Mouse (Mus musculus) forebrain, embryonic 15.5 days (tissue): Measurements from ENCODE around the gene Cabp4. TPM values are rescaled to one million over a fixed set of nuclear protein-coding genes. Genes with fewer than 3 reads are reported as not detected.

ENCODE experiments used
- ATAC-seq: fragments of 200-750 bp; cut with Nextera tagmentation; replicated peaks from 2 replicates; pipeline ENCODE4 v1.8.0; 2017; ENCODE audit warnings: mild to moderate bottlenecking, moderate TSS enrichment, moderate library complexity
- H3K27ac ChIP-seq: fragments of 300-500 bp; sonication (generic); replicated peaks from 2 replicates; pipeline ENCODE4 v1.5.1; 2015; ENCODE audit warnings: mild to moderate bottlenecking, inconsistent platforms
- H3K27me3 ChIP-seq: fragments of 300-500 bp; sonication (generic); 2 replicates; pipeline ENCODE4 v1.6.1; 2015; ENCODE audit warnings: inconsistent platforms
- H3K36me3 ChIP-seq: fragments of 300-500 bp; sonication (generic); 2 replicates; pipeline ENCODE4 v1.6.1; 2015; ENCODE audit warnings: mild to moderate bottlenecking, inconsistent platforms
- H3K4me1 ChIP-seq: fragments of 300-500 bp; sonication (generic); 2 replicates; pipeline ENCODE4 v1.6.1; 2015; ENCODE audit warnings: inconsistent platforms
- H3K4me2 ChIP-seq: fragments of 300-500 bp; sonication (generic); replicated peaks from 2 replicates; pipeline ENCODE4 v1.6.1; 2015; ENCODE audit warnings: mild to moderate bottlenecking, inconsistent platforms
- H3K4me3 ChIP-seq: fragments of 300-500 bp; sonication (generic); 2 replicates; pipeline ENCODE4 v1.5.1; 2015; ENCODE audit warnings: mild to moderate bottlenecking, inconsistent platforms
- H3K9ac ChIP-seq: fragments of 300-500 bp; sonication (generic); replicated peaks from 2 replicates; pipeline ENCODE4 v1.6.1; 2015; ENCODE audit warnings: mild to moderate bottlenecking, inconsistent platforms
- H3K9me3 ChIP-seq: fragments of 300-500 bp; sonication (generic); 2 replicates; pipeline ENCODE4 v1.6.1; 2016; ENCODE audit warnings: inconsistent platforms
- WGBS: fragments of 180-500 bp; shearing (Covaris S2); methylation state at CpG from one replicate; pipeline ENCODE4 v1.1.7; 2015; ENCODE audit warnings: mixed read lengths; 5-methylcytosine and 5-hydroxymethylcytosine counted together
- polyA plus RNA-seq: library from polyadenylated mRNA; unstranded; fragments of >200 nt; fragmentation: Nextera tagmentation; extraction: Ambion mirVana; gene quantifications from 2 replicates; pipeline ENCODE4 v1.2.1, GENCODE M21; 2015

The Cabp4 gene
- polyA plus RNA-seq, 1 experiment from 2014 or later, result 0.15 TPM

DNA sequence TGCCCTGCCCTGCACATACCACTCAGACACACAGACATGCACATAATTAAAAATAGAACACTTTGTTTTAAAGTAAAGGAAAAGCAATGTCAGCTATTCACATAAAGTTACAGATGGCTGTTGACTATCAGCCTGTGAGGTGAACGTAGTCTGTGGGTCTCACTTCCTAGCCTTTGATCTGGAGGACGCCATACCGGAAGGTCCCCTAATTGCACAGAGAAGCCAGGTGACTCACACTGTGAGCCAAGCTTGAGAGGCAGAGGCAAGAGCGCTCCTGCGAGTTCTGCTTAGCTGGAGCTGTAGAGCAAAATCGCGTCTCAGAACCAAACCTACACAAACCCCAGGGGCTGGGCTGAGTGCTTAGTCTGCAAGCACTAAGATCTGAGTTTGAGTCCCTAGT lies 50.1 kb downstream of the Cabp4 start:
- Histone ChIP-seq H3K27me3 (no peaks in the 10 kb centered on the region), H3K4me2 (no peak overlapping the region), H3K9ac (no peak overlapping the region), H3K4me3 (no peak overlapping the region), H3K9me3 (no peaks in the 10 kb centered on the region), H3K27ac (no peak overlapping the region), H3K36me3 (no peaks in the 10 kb centered on the region), H3K4me1 (peaks cover 18% of the 10 kb centered on the region)
- ATAC-seq, result no peak
- 79% methylated on average over 7 of the region's 7 CpGs for WGBS

DNA sequence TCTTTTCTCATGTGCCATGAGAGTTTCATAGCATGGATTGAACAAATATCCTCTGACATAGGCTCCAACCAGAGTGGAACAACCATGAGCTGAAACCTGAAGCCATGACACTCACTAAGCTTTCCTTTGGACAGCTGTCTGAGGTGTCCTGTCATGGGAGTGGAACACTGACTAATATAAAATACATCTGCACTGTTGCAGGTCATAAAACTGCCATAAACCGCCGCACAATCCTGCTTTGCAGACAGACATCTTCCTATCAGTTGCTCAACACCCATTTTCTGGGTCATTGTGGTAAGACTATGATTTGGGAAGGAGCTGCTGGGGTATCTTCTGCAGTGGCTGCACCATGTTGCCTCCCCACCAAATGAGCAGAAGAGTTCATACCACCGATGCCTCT lies 51.1 kb downstream of the Cabp4 start:
- no peak overlapping the region for H3K4me2 ChIP-seq
- no peak for ATAC-seq
- no peaks in the 10 kb centered on the region for H3K27me3 ChIP-seq
- no peak overlapping the region for H3K27ac ChIP-seq
- H3K4me1 ChIP-seq, result peaks cover 14% of the 10 kb centered on the region
- WGBS, result 89% methylated on average over 3 of the region's 3 CpGs
- no peaks in the 10 kb centered on the region for H3K9me3 ChIP-seq
- H3K4me3 ChIP-seq, result no peak overlapping the region
- no peak overlapping the region for H3K9ac ChIP-seq
- H3K36me3 ChIP-seq, result no peaks in the 10 kb centered on the region

DNA sequence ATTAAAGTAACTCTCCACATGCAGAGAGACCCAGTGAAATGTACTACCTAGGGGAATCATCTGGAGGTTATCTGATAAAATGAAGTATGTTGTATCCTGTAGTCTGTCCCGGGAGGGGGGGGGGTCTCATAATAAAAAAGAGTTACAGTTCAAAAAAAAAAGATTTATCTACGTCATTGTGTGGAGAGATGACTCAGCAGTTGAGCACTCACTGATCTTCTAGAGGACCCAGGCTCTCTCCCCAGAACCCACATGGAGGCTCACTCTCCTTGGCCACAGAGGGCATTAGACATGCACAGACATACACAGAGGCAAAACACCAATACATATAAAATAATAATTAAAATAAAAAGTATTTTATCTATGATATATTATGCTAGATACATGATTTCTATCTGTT lies 52.5 kb downstream of the Cabp4 start:
- H3K36me3 ChIP-seq, result no peaks in the 10 kb centered on the region
- peaks cover 7% of the 10 kb centered on the region for H3K4me1 ChIP-seq
- H3K9me3 ChIP-seq, result no peaks in the 10 kb centered on the region
- no peak overlapping the region for H3K4me2 ChIP-seq
- 72% methylated on average over 2 of the region's 2 CpGs for WGBS
- H3K4me3 ChIP-seq, result no peak overlapping the region
- no peak overlapping the region for H3K9ac ChIP-seq
- no peak for ATAC-seq
- H3K27me3 ChIP-seq, result no peaks in the 10 kb centered on the region
- no peak overlapping the region for H3K27ac ChIP-seq

DNA sequence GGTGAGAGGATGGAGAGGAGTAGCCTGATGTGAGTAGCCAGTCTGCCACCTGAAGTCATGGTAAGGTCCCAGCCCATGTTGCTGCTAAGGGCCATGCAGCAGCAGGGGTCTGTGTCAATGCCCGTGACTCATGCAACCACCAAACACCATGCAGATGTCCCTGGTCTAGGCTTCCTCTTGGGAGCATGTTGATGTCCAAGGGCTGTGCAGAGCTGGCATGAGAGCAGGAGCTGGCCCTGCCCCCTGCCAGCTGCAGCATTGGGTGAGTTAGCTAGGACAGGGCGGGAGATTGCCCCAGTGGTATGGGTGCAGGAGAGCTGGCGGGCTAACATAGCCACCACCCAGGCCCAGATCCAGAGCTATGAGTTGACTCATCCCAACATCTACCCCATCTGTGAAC lies 53.4 kb downstream of the Cabp4 start:
- H3K27ac ChIP-seq, result no peak overlapping the region
- no peak overlapping the region for H3K4me2 ChIP-seq
- no peaks in the 10 kb centered on the region for H3K4me1 ChIP-seq
- H3K27me3 ChIP-seq, result no peaks in the 10 kb centered on the region
- WGBS, result 95% methylated on average over 3 of the region's 3 CpGs
- no peak overlapping the region for H3K4me3 ChIP-seq
- no peaks in the 10 kb centered on the region for H3K9me3 ChIP-seq
- no peak overlapping the region for H3K9ac ChIP-seq
- no peak for ATAC-seq
- H3K36me3 ChIP-seq, result no peaks in the 10 kb centered on the region

DNA sequence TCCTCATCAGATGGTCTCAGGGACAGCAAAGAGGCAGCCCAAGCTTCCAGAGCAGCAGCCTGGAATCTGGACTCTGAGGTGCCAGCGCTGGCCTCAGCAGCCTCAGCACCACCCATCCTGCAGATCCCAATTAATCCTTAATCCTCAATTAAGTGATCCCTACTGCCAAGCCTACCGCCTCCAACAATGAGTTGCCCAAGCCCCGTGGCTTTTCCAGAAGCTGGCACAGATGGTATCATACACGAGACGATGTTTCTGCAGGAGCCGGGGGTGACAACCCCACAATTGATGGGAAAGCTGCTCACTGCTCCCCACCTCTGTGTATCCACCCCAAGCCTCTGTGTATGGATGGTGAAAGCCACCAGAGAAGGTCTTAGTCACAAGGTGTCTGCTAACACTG lies 54.7 kb downstream of the Cabp4 start:
- 33% methylated on average over 6 of the region's 6 CpGs for WGBS
- H3K9me3 ChIP-seq, result no peaks in the 10 kb centered on the region
- no peak overlapping the region for H3K9ac ChIP-seq
- H3K27ac ChIP-seq, result no peak overlapping the region
- no peaks in the 10 kb centered on the region for H3K27me3 ChIP-seq
- ATAC-seq, result no peak
- no peak overlapping the region for H3K4me2 ChIP-seq
- no peak overlapping the region for H3K4me3 ChIP-seq
- no peaks in the 10 kb centered on the region for H3K4me1 ChIP-seq
- no peaks in the 10 kb centered on the region for H3K36me3 ChIP-seq

DNA sequence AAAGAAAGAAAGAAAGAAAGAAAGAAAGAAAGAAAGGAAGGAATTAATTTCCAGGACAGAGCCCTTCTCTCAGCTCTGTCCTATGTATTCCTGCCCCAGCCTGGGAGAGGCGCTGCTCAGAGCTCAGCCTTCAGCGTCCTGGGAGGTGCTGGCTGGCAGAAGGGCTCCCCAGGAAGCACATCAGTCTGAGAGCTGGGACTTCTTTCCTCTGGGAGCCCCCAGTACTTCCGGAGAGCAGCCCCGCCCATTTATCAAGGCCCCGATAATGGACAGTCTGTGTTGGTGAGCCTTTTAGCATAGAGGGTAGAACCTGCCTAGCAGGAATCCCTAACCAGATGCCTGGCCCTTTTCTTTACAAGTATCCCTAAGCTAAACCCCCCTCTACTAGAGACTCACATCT lies 55.7 kb downstream of the Cabp4 start:
- ATAC-seq, result no peak
- 65% methylated on average over 5 of the region's 5 CpGs for WGBS
- no peaks in the 10 kb centered on the region for H3K36me3 ChIP-seq
- H3K27ac ChIP-seq, result no peak overlapping the region
- no peaks in the 10 kb centered on the region for H3K4me1 ChIP-seq
- no peaks in the 10 kb centered on the region for H3K27me3 ChIP-seq
- H3K9ac ChIP-seq, result no peak overlapping the region
- no peak overlapping the region for H3K4me3 ChIP-seq
- no peaks in the 10 kb centered on the region for H3K9me3 ChIP-seq
- no peak overlapping the region for H3K4me2 ChIP-seq

DNA sequence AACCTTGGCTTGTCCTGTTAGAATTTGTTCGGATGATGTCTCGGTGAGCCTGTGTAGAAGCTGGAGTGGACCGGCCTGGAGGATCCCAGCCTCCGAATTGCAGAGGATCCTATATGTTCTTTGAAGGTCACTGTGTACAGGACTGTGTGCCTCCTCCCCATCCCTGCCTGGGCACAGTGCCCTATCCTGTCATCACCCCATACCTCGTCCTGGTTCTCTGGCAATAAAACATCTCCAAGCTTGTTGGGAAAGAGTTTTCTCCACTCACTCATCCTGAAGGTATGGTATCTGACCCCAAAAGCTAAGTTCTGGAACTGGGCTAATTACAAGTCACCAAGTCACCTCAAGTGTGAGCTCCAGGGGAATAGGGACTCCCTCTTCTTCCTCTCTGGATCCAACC lies 56.7 kb downstream of the Cabp4 start:
- WGBS, result 91% methylated on average over 5 of the region's 5 CpGs
- H3K27me3 ChIP-seq, result no peaks in the 10 kb centered on the region
- H3K4me3 ChIP-seq, result no peak overlapping the region
- no peak overlapping the region for H3K9ac ChIP-seq
- H3K4me1 ChIP-seq, result no peaks in the 10 kb centered on the region
- H3K27ac ChIP-seq, result no peak overlapping the region
- no peaks in the 10 kb centered on the region for H3K9me3 ChIP-seq
- no peak for ATAC-seq
- H3K4me2 ChIP-seq, result no peak overlapping the region
- H3K36me3 ChIP-seq, result no peaks in the 10 kb centered on the region

DNA sequence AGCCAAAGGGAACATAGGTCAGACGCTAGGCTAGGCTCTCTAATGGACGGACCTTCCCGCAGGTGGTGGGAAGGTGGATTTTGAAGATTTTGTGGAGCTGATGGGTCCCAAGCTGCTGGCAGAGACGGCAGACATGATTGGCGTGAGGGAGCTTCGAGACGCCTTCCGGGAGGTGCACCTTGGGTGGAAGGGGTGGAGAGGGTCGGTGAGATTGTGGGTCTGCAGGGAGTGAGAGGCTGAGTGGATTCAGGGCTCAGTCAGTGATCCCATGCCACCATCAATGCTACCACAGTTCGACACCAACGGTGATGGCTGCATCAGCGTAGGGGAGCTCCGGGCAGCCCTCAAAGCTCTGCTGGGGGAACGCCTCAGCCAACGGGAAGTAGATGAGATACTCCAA lies 57.7 kb downstream of the Cabp4 start:
- 96% methylated on average over 15 of the region's 15 CpGs for WGBS
- Histone ChIP-seq H3K4me2 (no peak overlapping the region), H3K27ac (no peak overlapping the region), H3K9me3 (no peaks in the 10 kb centered on the region), H3K27me3 (no peaks in the 10 kb centered on the region), H3K36me3 (no peaks in the 10 kb centered on the region), H3K4me1 (no peaks in the 10 kb centered on the region), H3K9ac (no peak overlapping the region), H3K4me3 (no peak overlapping the region)
- no peak for ATAC-seq

Other genes starting within 250 kb of the Cabp4 start
- gene Tcirg1, start 236.9 kb downstream of the Cabp4 start, polyA plus RNA-seq, result 11.9 and 13.3 TPM in 2 replicates
- gene Ndufs8, start 231.3 kb downstream of the Cabp4 start, polyA plus RNA-seq, result 195 and 201 TPM in 2 replicates
- gene Aldh3b1, start 214.2 kb downstream of the Cabp4 start, polyA plus RNA-seq, result 1.5 and 1.8 TPM in 2 replicates
- 6.6 and 6.9 TPM in 2 replicates for gene Unc93b1, start 208.8 kb downstream of the Cabp4 start, polyA plus RNA-seq
- not detected in 2 replicates for gene Aldh3b3, start 185.4 kb downstream of the Cabp4 start, polyA plus RNA-seq
- 0.22 and 0.28 TPM in 2 replicates for gene Aldh3b2, start 171.7 kb downstream of the Cabp4 start, polyA plus RNA-seq
- gene Acy3, start 157.5 kb downstream of the Cabp4 start, polyA plus RNA-seq, result 1.3 and 1.4 TPM in 2 replicates
- gene Tbx10, start 151.3 kb downstream of the Cabp4 start, polyA plus RNA-seq, result 0.13 TPM in 1 of 2 replicates, not detected in the other
- gene Nudt8, start 143.5 kb downstream of the Cabp4 start, polyA plus RNA-seq, result 36.0 and 40.8 TPM in 2 replicates
- 6.8 and 7.6 TPM in 2 replicates for gene Gm49405, start 143.4 kb downstream of the Cabp4 start, polyA plus RNA-seq
- gene Doc2g, start 140.7 kb downstream of the Cabp4 start, polyA plus RNA-seq, result 9.0 and 11.1 TPM in 2 replicates
- gene Ndufv1, start 131.2 kb downstream of the Cabp4 start, polyA plus RNA-seq, result 225 and 228 TPM in 2 replicates
- gene Gstp1, start 106.0 kb downstream of the Cabp4 start, polyA plus RNA-seq, result 421 and 426 TPM in 2 replicates
- gene Gstp2, start 98.0 kb downstream of the Cabp4 start, polyA plus RNA-seq, result 1.3 and 4.6 TPM in 2 replicates
- gene Gstp3, start 84.5 kb downstream of the Cabp4 start, polyA plus RNA-seq, result not detected in 2 replicates
- gene Cabp2, start 62.5 kb downstream of the Cabp4 start, polyA plus RNA-seq, result not detected in 2 replicates
- 82.1 and 83.2 TPM in 2 replicates for gene Cdk2ap2, start 46.9 kb downstream of the Cabp4 start, polyA plus RNA-seq
- gene Pitpnm1, start 44.0 kb downstream of the Cabp4 start, polyA plus RNA-seq, result 40.7 and 47.2 TPM in 2 replicates
- gene Aip, start 18.2 kb downstream of the Cabp4 start, polyA plus RNA-seq, result 90.1 and 92.5 TPM in 2 replicates
- not detected in 2 replicates for gene Gpr152, start 4.2 kb downstream of the Cabp4 start, polyA plus RNA-seq
- 144 and 145 TPM in 2 replicates for gene Coro1b, start 4.6 kb upstream of the Cabp4 start, polyA plus RNA-seq
- gene Ptprcap, start 9.6 kb upstream of the Cabp4 start, polyA plus RNA-seq, result 0.59 and 1.1 TPM in 2 replicates
- 54.1 and 54.6 TPM in 2 replicates for gene Rps6kb2, start 19.3 kb upstream of the Cabp4 start, polyA plus RNA-seq
- 3.4 and 4.2 TPM in 2 replicates for gene Carns1, start 31.4 kb upstream of the Cabp4 start, polyA plus RNA-seq
- 0.70 and 0.86 TPM in 2 replicates for gene Tbc1d10c, start 47.3 kb upstream of the Cabp4 start, polyA plus RNA-seq
- gene Ppp1ca, start 48.0 kb upstream of the Cabp4 start, polyA plus RNA-seq, result 560 and 578 TPM in 2 replicates
- 22.6 and 25.2 TPM in 2 replicates for gene Rad9a, start 57.6 kb upstream of the Cabp4 start, polyA plus RNA-seq
- gene Clcf1, start 70.2 kb upstream of the Cabp4 start, polyA plus RNA-seq, result 0.39 and 0.43 TPM in 2 replicates
- gene AC109138.7, start 70.3 kb upstream of the Cabp4 start, polyA plus RNA-seq, result not detected in 2 replicates
- gene Pold4, start 87.9 kb upstream of the Cabp4 start, polyA plus RNA-seq, result 17.2 and 18.1 TPM in 2 replicates
- gene Ssh3, start 125.1 kb upstream of the Cabp4 start, polyA plus RNA-seq, result 5.2 and 6.7 TPM in 2 replicates
- 25.1 and 26.2 TPM in 2 replicates for gene Ankrd13d, start 139.1 kb upstream of the Cabp4 start, polyA plus RNA-seq
- gene Grk2, start 162.2 kb upstream of the Cabp4 start, polyA plus RNA-seq, result 20.5 and 24.9 TPM in 2 replicates